Mouse (Mus musculus) liver, embryonic 11.5 days (tissue): ENCODE results near the gene Gm49405. TPM values are rescaled to one million over a fixed set of nuclear protein-coding genes. Genes with fewer than 3 reads are reported as not detected.

Experiments
- ATAC-seq: fragments of 200-750 bp; cut with Nextera tagmentation; replicated peaks from 2 replicates; pipeline ENCODE4 v1.8.0; 2017; ENCODE audit warnings: moderate number of reproducible peaks, mild to moderate bottlenecking, moderate TSS enrichment, moderate library complexity; ENCODE audit not compliant: low FRiP score
- DNase-seq: peaks from one replicate; pipeline ENCODE4 v3.0.0-alpha.2; 2017; ENCODE audit warnings: low spot score
- H3K27ac ChIP-seq: fragments of 300-500 bp; sonication (generic); 2 replicates; pipeline ENCODE4 v1.5.1; 2014; ENCODE audit warnings: mild to moderate bottlenecking, low read depth, low read length, control low read depth
- H3K27me3 ChIP-seq: fragments of 300-500 bp; sonication (generic); replicated peaks from 2 replicates; pipeline ENCODE4 v1.6.1; 2014; ENCODE audit warnings: low read length, mixed read lengths; ENCODE audit not compliant: control insufficient read depth, insufficient read depth
- H3K36me3 ChIP-seq: fragments of 300-500 bp; sonication (generic); 2 replicates; pipeline ENCODE4 v1.6.1; 2014; ENCODE audit warnings: mild to moderate bottlenecking, low read length, moderate library complexity, mixed read lengths; ENCODE audit not compliant: control insufficient read depth, insufficient read depth
- H3K4me1 ChIP-seq: fragments of 300-500 bp; sonication (generic); replicated peaks from 2 replicates; pipeline ENCODE4 v1.6.1; 2014; ENCODE audit warnings: low read length, mixed read lengths; ENCODE audit not compliant: control insufficient read depth, insufficient read depth
- H3K4me2 ChIP-seq: fragments of 300-500 bp; sonication (generic); 2 replicates; pipeline ENCODE4 v1.6.1; 2014; ENCODE audit warnings: mild to moderate bottlenecking, control low read depth, moderate library complexity
- H3K4me3 ChIP-seq: fragments of 300-500 bp; sonication (generic); 2 replicates; pipeline ENCODE4 v1.5.1; 2014; ENCODE audit warnings: low read depth, low read length, control low read depth
- H3K9ac ChIP-seq: fragments of 300-500 bp; sonication (generic); 2 replicates; pipeline ENCODE4 v1.6.1; 2014; ENCODE audit warnings: low read depth, low read length, control low read depth
- H3K9me3 ChIP-seq: fragments of 300-500 bp; sonication (generic); 2 replicates; pipeline ENCODE4 v1.6.1; 2016; ENCODE audit warnings: low read length, inconsistent platforms, mixed read lengths; ENCODE audit not compliant: control insufficient read depth
- WGBS: fragments of 180-500 bp; shearing (Covaris S2); extraction: QIAGEN DNeasy Blood & Tissue Kit; methylation state at CpG from one replicate; pipeline ENCODE4 v1.1.7; 2014; 5-methylcytosine and 5-hydroxymethylcytosine counted together
- polyA plus RNA-seq: library from polyadenylated mRNA; unstranded; fragments of >200 nt; fragmentation: Nextera tagmentation; extraction: Ambion mirVana; gene quantifications from 2 replicates; pipeline ENCODE4 v1.2.1, GENCODE M21; 2014

Gm49405 gene
- polyA plus RNA-seq, 1 experiment from 2014 or later, result 2.4 TPM

GRCm38 (mm10) chr19:3980309-3980708 lies 20.1 kb upstream of the Gm49405 start:
- no peaks in the 10 kb centered on the region for H3K9me3 ChIP-seq
- no peak overlapping the region for H3K9ac ChIP-seq
- no peaks in the 10 kb centered on the region for H3K27me3 ChIP-seq
- no peaks in the 10 kb centered on the region for H3K36me3 ChIP-seq
- no peak overlapping the region for H3K4me3 ChIP-seq
- peak; percentile 58 for DNase-seq
- H3K27ac ChIP-seq, result no peak overlapping the region
- H3K4me2 ChIP-seq, result no peak overlapping the region
- ATAC-seq, result peak; percentile 54; the same call in 1 of the 2 replicates
- H3K4me1 ChIP-seq, result peaks cover 9% of the 10 kb centered on the region
- WGBS, result 12% methylated on average over 4 of the region's 4 CpGs

- DNase-seq, result no peak
- Histone ChIP-seq H3K9me3 (no peaks in the 10 kb centered on the region), H3K27me3 (no peaks in the 10 kb centered on the region), H3K4me1 (peaks cover 14% of the 10 kb centered on the region), H3K4me2 (no peak overlapping the region), H3K4me3 (no peak overlapping the region), H3K9ac (no peak overlapping the region), H3K36me3 (no peaks in the 10 kb centered on the region), H3K27ac (no peak overlapping the region)
- ATAC-seq, result no peak
- 62% methylated on average over 9 of the region's 9 CpGs for WGBS
Measured at GRCm38 (mm10) chr19:3980917-3981316, 19.5 kb upstream of the Gm49405 start.

GRCm38 (mm10) chr19:3983527-3984200 lies 16.8 kb upstream of the Gm49405 start:
- DNase-seq, result no peak
- H3K4me3 ChIP-seq, result no peak overlapping the region
- H3K9ac ChIP-seq, result no peak overlapping the region
- H3K4me1 ChIP-seq, result peaks cover 25% of the 10 kb centered on the region
- 60% methylated on average over 9 of the region's 9 CpGs for WGBS
- H3K9me3 ChIP-seq, result no peaks in the 10 kb centered on the region
- H3K36me3 ChIP-seq, result no peaks in the 10 kb centered on the region
- no peak overlapping the region for H3K27ac ChIP-seq
- H3K27me3 ChIP-seq, result no peaks in the 10 kb centered on the region
- no peak for ATAC-seq
- H3K4me2 ChIP-seq, result no peak overlapping the region

- DNase-seq, result no peak
- Histone ChIP-seq H3K9ac (no peak overlapping the region), H3K9me3 (no peaks in the 10 kb centered on the region), H3K36me3 (no peaks in the 10 kb centered on the region), H3K27me3 (no peaks in the 10 kb centered on the region), H3K4me2 (no peak overlapping the region), H3K27ac (peak overlapping the region; percentile 61; the same call in 1 of the 2 replicates), H3K4me3 (no peak overlapping the region), H3K4me1 (peaks cover 23% of the 10 kb centered on the region)
- 26% methylated on average over 8 of the region's 8 CpGs for WGBS
- 0 out of 2 replicates have a peak, but pooled peaks have one; percentile 21 for ATAC-seq
Measured at GRCm38 (mm10) chr19:3985261-3985681, 15.2 kb upstream of the Gm49405 start.

GRCm38 (mm10) chr19:3986334-3986733 lies 14.1 kb upstream of the Gm49405 start, which contains the start of gene Acy3:
TSS of gene Acy3 (plus strand) at chr19:3986570.
- WGBS, result 11% methylated on average over 8 of the region's 8 CpGs
- Histone ChIP-seq H3K4me1 (peaks cover 23% of the 10 kb centered on the region), H3K4me3 (0 out of 2 replicates have a peak within 1 kb of the TSS, but pooled peaks have one; percentile 14), H3K27ac (peak within 1 kb of the TSS; percentile 61; the same call in 1 of the 2 replicates), H3K27me3 (no peaks in the 10 kb centered on the region), H3K9ac (peak within 1 kb of the TSS; percentile 35; the same call in 1 of the 2 replicates), H3K36me3 (no peaks in the 10 kb centered on the region), H3K9me3 (no peaks in the 10 kb centered on the region), H3K4me2 (peak within 1 kb of the TSS; percentile 48)
- peak; percentile 66 for ATAC-seq
- peak; percentile 75 for DNase-seq

GRCm38 (mm10) chr19:3988066-3988465 lies 12.4 kb upstream of the Gm49405 start:
- no peaks in the 10 kb centered on the region for H3K9me3 ChIP-seq
- DNase-seq, result no peak
- no peak overlapping the region for H3K4me2 ChIP-seq
- WGBS, result 85% methylated on average over 13 of the region's 14 CpGs
- H3K4me3 ChIP-seq, result no peak overlapping the region
- no peaks in the 10 kb centered on the region for H3K27me3 ChIP-seq
- H3K27ac ChIP-seq, result no peak overlapping the region
- H3K36me3 ChIP-seq, result no peaks in the 10 kb centered on the region
- no peak for ATAC-seq
- no peak overlapping the region for H3K9ac ChIP-seq
- H3K4me1 ChIP-seq, result peaks cover 23% of the 10 kb centered on the region

- no peak overlapping the region for H3K4me3 ChIP-seq
- WGBS, result 87% methylated on average over 4 of the region's 4 CpGs
Measured at GRCm38 (mm10) chr19:3988750-3989149, 11.7 kb upstream of the Gm49405 start.

GRCm38 (mm10) chr19:3990804-3991203 lies 9.6 kb upstream of the Gm49405 start:
- H3K4me3 ChIP-seq, result no peak overlapping the region
- no peak overlapping the region for H3K9ac ChIP-seq
- no peak for ATAC-seq

More at GRCm38 (mm10) chr19:3988750-3989149, 11.7 kb upstream of the Gm49405 start:
- no peaks in the 10 kb centered on the region for H3K36me3 ChIP-seq
- no peak for ATAC-seq
- no peaks in the 10 kb centered on the region for H3K27me3 ChIP-seq
- no peaks in the 10 kb centered on the region for H3K9me3 ChIP-seq
- H3K4me2 ChIP-seq, result no peak overlapping the region
- DNase-seq, result no peak
- peaks cover 23% of the 10 kb centered on the region for H3K4me1 ChIP-seq
- no peak overlapping the region for H3K27ac ChIP-seq
- no peak overlapping the region for H3K9ac ChIP-seq

DNA sequence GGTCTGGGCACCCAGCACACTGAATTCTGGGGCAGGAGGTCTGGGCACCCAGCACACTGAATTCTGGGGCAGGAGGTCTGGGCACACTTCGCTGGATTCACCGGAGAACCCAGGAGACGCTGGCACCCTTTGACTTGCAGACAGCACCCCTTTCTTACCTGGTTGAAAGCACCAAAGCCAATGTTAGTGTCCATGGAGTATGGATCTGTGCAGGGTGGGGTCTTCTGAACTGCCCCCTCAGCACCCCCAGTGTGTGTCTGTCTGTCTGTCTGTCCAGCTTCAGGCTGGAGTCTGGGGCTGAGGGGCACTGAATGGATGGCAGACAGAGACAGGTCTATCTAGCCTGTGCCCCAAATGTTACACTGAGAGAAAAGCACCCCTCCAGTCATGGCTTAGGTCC lies 8.9 kb upstream of the Gm49405 start:
- no peaks in the 10 kb centered on the region for H3K27me3 ChIP-seq
- H3K4me1 ChIP-seq, result peaks cover 10% of the 10 kb centered on the region
- H3K9ac ChIP-seq, result no peak overlapping the region
- no peaks in the 10 kb centered on the region for H3K9me3 ChIP-seq
- 89% methylated on average over 3 of the region's 3 CpGs for WGBS
- H3K4me3 ChIP-seq, result no peak overlapping the region
- ATAC-seq, result no peak
- no peak for DNase-seq
- no peak overlapping the region for H3K4me2 ChIP-seq
- H3K36me3 ChIP-seq, result no peaks in the 10 kb centered on the region
- no peak overlapping the region for H3K27ac ChIP-seq

More at GRCm38 (mm10) chr19:3990804-3991203, 9.6 kb upstream of the Gm49405 start:
- no peak for DNase-seq
- 57% methylated on average over 6 of the region's 6 CpGs for WGBS
- H3K27me3 ChIP-seq, result no peaks in the 10 kb centered on the region
- no peaks in the 10 kb centered on the region for H3K9me3 ChIP-seq
- no peak overlapping the region for H3K27ac ChIP-seq
- peaks cover 15% of the 10 kb centered on the region for H3K4me1 ChIP-seq
- H3K4me2 ChIP-seq, result no peak overlapping the region
- no peaks in the 10 kb centered on the region for H3K36me3 ChIP-seq
